Mouse (Mus musculus): ENCODE data around the gene Utrn. TPM values are rescaled to one million over a fixed set of nuclear protein-coding genes. Genes with fewer than 3 reads are reported as not detected.

Utrn gene
- total RNA-seq (2017): 63.7 and 83.5 TPM in 2 replicates

DNA sequence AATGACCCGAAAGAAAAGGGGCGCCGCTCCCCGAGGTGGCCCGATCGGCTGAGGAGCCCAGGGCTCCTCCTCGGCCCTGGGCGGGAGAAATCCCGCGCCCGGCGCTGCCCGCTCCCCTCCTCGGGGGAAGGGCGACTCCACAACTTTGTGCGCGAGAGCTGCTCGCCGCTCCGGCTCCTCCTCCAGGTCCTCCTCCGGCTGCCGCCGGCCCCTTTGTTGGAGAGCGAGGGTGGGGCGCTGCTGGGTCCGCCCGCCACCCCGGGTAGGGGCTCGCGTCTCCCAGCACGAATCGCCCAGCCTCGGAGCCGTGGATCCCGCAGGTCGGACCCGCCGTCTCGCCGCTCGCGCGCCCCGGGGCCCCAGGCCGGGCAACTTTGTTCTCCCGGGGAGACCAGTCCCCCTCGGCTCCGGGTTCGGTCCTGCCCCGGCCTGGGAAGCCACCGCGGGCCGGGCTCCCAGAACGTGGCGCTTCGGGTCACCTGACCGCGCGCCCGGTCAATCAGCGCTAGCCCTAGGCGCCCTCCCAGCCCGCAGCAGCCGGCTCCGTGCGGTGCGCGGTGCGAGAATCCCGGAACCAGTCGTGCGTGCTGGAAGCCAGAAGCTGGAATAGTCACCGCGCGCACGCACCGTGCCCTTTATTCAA lies at the start of gene Utrn:
Gene Utrn, minus strand, starts transcription at position 337 of the 643 bp plus-strand sequence.
- peak; percentile 52 to 54 for ATAC-seq (replicated peaks in 1 of 2; ENCODE audit: insufficient read depth in 1 of 2, low FRiP score in 2 of 2, low TSS enrichment in 1 of 2, low read depth in 1 of 2, poor library complexity in 2 of 2, severe bottlenecking in 2 of 2)

DNA sequence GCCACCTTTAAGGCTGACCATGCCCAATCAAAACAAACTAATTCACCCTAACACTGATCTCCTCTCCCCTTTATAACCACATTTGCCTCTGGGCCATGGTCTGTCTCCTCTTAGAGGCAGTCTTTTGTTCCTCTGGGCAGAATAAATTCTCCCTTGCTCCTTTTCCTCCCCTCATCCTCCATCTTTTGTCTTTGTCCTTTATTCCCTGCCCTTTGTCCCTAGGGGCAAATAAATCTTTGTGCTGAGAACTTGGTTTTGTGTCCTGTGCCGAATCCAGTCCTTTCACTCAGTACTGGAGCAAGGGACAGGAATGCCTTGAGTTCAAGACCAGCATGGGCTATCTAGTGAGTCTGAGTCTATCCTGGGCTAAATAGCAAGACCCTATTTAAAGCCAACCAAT lies 48.5 kb upstream of the Utrn start:
- ATAC-seq (replicated peaks in 1 of 2; ENCODE audit: insufficient read depth in 1 of 2, low FRiP score in 2 of 2, low TSS enrichment in 1 of 2, low read depth in 1 of 2, poor library complexity in 2 of 2, severe bottlenecking in 2 of 2): no peak

DNA sequence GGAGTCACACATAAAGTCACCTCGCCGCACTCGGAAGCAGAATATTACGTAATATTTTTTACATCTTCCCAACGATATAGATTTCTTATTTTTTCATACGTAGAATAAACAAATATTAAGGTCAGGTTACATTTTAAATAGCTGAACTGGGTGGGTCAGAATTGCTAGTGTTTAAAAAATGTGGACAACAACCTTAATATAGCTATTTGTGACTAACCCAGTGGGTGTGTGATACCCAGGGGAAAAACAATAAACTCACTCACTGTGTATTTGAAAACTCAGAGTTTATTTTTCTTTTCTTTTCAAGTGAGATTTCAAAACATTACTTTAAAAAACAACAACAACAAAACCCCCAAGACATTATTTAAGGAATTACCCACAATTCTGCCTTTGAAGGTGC lies 47.2 kb upstream of the Utrn start:
- no peak for ATAC-seq (replicated peaks in 1 of 2; ENCODE audit: insufficient read depth in 1 of 2, low FRiP score in 2 of 2, low TSS enrichment in 1 of 2, low read depth in 1 of 2, poor library complexity in 2 of 2, severe bottlenecking in 2 of 2)

DNA sequence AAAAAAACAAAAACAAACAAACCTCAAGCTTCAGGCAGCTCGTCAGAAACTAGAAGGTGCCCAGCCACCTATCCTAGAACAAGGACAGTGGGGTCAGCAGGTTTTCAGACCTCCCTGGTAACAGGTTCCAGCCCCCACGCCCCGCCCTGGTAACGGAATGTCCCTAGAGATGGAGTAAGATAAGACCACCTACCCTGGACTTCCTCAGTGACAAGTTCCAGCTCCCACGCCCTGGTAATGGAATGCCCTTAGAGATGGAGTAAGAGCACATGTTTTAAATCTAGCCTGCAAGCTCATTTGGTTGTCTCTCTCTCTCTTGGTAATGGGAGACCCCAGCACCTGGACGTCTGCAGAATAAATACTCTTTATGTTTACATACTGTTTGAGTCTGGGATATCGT lies 46.7 kb upstream of the Utrn start:
- ATAC-seq (replicated peaks in 1 of 2; ENCODE audit: insufficient read depth in 1 of 2, low FRiP score in 2 of 2, low TSS enrichment in 1 of 2, low read depth in 1 of 2, poor library complexity in 2 of 2, severe bottlenecking in 2 of 2): no peak

DNA sequence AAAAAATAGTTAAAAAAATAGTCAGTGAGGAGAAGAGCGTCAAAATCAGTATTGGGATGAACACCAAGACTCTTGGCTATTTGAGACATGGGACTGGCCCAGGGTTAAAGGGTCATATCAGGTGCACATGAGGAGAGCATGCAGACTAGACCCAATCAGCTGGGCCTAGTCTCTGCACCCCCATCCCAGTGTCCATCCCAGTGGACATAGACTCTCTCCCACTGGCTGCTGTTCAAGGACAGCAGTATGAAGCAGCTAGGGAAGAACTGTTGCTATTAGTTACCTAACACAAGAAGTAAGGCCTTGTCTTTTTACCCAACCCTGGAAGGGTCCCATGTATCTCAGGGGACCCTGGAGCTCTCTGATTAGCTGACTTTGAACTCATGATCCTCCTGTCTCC lies 45.0 kb upstream of the Utrn start:
- no peak for ATAC-seq (replicated peaks in 1 of 2; ENCODE audit: insufficient read depth in 1 of 2, low FRiP score in 2 of 2, low TSS enrichment in 1 of 2, low read depth in 1 of 2, poor library complexity in 2 of 2, severe bottlenecking in 2 of 2)

DNA sequence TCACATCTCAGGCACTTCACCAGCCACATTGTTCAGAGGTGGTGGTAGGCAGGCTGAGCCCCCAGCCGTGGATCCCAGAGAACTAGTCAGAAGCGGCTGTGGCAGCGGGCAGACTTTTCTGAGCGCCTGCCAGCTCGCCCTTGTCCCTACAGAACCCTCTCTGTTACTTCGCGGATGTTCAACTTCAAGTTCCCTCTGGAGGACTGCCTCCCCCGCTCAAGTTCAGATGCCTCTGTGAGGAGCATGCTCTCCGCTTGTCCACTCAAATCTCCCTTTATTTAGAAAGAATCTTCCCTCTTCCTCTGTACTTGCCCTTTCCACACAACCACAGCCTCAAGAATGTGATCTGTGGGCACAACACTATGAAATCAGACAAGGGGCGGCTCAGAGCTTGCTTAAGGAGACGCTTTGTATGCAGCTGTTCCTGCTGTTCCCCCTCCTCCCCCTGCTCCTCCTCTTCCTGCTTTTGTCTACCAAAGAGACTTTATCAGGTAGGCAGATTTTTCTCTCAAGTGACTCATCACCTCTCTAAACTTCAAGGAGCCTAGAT lies 42.9 kb upstream of the Utrn start:
- peak; percentile 17 to 53; a peak in 3 of 4 replicates for ATAC-seq (replicated peaks in 1 of 2; ENCODE audit: insufficient read depth in 1 of 2, low FRiP score in 2 of 2, low TSS enrichment in 1 of 2, low read depth in 1 of 2, poor library complexity in 2 of 2, severe bottlenecking in 2 of 2)

DNA sequence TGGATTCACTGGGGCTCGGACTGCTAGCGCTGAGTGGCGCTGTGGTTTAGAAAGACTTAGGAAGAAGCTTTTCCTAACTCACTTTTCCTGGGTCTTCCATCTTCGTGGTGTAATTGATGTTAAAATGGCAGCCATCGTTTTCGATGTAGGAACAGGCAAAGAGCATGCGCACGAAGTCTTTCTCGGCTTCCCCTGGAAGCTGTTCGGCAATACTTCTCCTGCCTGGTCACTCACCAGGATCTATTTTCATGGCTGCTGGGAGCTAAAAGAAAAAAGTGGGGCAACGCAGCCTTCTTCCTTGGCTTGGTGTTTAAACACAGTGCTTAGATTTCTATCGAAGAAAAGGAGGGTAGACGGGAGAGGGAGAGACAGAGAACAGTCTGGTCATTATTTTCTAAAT lies 42.3 kb upstream of the Utrn start:
- ATAC-seq (replicated peaks in 1 of 2; ENCODE audit: insufficient read depth in 1 of 2, low FRiP score in 2 of 2, low TSS enrichment in 1 of 2, low read depth in 1 of 2, poor library complexity in 2 of 2, severe bottlenecking in 2 of 2): no peak

DNA sequence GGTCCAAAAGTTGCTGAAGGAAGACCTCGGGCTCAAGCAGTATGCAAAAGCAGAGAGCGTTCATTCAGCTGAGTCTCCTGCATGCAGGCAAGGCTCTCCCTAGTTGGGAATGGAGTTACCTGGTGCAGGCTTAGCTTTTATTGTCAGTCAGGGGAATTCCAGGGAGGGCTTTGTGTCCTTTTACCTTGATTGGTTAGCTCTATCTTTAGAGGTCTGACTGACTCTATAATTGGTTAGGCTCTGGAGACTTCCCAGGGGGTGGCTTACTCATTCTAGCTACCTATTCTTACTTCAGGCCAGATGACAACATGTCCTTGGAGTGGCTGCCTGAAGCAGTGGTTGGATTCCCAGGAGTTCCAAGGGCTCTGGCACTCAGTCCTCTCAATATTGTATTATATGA lies 40.7 kb upstream of the Utrn start:
- ATAC-seq (replicated peaks in 1 of 2; ENCODE audit: insufficient read depth in 1 of 2, low FRiP score in 2 of 2, low TSS enrichment in 1 of 2, low read depth in 1 of 2, poor library complexity in 2 of 2, severe bottlenecking in 2 of 2): no peak

DNA sequence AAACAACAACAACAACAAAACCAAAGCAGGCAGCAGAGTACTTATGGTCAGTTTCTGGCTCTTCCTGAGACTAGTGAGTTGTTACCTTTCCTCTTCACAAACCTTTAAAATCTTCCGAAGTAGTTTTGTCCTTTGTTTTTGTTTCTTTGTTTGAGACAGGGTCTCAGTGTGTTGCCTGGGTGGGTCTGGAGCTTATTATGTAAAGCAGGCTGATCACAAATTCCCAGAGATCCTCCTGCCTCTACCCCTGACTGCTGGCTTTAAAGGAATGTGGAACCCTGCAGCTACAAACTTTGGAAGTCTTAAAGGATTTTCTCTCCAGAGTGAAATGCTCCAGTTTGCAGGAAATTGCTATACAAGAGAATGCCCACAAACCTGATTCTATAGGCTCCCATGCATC lies 40.0 kb upstream of the Utrn start:
- no peak for ATAC-seq (replicated peaks in 1 of 2; ENCODE audit: insufficient read depth in 1 of 2, low FRiP score in 2 of 2, low TSS enrichment in 1 of 2, low read depth in 1 of 2, poor library complexity in 2 of 2, severe bottlenecking in 2 of 2)

DNA sequence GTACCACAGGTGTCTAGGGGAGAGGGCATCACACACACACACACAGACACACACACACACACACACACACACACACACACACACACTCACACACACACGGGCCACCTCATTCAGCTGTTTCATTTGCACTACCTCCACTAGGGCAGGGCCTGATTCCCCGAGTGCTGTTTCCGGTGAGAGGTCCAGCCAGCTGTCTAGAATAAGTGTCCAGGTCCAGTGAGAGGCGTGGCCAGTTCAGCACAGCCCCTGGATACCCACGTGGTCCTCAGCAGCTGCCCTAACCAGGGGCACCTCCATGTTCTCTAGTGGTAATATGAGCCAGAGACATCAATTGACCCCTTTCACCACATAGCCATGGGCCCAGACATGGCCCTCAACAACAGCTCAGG lies 35.0 kb upstream of the Utrn start:
- ATAC-seq (replicated peaks in 1 of 2; ENCODE audit: insufficient read depth in 1 of 2, low FRiP score in 2 of 2, low TSS enrichment in 1 of 2, low read depth in 1 of 2, poor library complexity in 2 of 2, severe bottlenecking in 2 of 2): no peak

DNA sequence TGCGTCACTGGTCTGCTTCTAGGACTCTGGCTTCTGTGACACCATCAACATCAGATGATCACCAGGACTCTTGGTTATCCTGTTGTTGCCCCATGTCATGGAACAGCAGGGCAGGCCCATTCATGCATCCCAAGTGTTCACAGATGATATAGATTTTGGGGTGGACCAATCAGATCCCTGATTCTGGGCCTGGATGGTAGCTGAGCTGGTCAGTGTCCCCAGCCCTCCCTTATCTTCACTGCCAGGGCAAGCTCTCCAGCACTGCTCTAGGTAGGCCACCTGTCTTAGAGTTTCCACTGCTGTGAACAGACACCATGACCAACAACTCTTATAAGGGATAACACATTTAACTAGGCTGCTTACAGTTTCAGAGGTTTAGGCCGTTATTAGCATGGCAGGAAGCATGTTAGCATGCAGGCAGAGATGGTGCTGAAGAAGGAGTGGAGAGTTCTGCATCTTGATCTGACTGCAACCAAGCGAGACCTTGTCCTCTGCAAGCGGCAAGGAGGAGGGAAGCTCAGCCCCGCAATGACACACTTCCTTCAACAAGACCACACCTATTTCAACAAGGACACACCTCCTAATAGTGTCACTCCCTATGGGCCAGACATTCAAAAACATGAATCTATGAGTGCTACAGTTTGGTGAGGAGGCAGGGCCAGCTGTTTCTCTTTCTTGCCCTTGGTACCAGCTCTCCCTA lies 34.4 kb upstream of the Utrn start:
- peak; percentile 66 to 67 for ATAC-seq (replicated peaks in 1 of 2; ENCODE audit: insufficient read depth in 1 of 2, low FRiP score in 2 of 2, low TSS enrichment in 1 of 2, low read depth in 1 of 2, poor library complexity in 2 of 2, severe bottlenecking in 2 of 2)

DNA sequence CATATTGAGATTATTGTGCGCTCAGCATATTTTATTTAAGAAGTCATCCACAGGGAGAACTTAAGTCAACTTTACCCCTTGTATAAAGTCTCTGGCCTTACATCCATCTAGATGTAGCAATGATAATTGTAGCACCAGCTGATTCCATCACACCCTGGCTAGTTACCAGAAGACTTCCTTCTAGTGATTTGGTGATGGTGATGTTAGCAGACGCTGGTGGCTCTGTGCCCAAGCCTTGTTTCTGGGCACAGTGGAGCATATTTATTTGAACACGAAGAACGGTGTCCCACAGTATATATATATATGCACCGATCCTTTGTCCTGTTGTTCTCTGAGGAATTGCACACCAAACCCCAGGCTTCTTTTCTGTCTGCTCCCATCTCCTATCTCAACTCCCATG lies 30.7 kb upstream of the Utrn start:
- ATAC-seq (replicated peaks in 1 of 2; ENCODE audit: insufficient read depth in 1 of 2, low FRiP score in 2 of 2, low TSS enrichment in 1 of 2, low read depth in 1 of 2, poor library complexity in 2 of 2, severe bottlenecking in 2 of 2): no peak

DNA sequence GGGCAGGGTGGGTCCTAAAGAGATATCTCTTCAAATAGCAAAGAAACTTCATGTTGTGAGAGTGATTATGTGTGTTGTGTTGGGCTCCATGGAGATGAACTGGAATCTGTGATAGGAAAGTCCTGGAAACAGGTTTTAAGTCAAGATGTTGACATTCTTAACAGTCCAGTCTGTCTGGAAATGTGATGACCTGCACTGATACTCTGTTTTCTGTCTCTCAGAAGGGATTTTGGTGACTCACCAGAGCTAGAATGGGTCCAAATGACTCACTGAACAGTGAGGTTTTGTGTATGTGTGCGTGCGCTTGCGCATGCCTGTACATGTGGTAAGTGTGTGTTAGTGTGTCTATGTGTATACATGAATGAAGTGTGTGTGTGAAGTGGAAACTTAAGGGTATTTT lies 24.2 kb upstream of the Utrn start:
- ATAC-seq (replicated peaks in 1 of 2; ENCODE audit: insufficient read depth in 1 of 2, low FRiP score in 2 of 2, low TSS enrichment in 1 of 2, low read depth in 1 of 2, poor library complexity in 2 of 2, severe bottlenecking in 2 of 2): no peak

DNA sequence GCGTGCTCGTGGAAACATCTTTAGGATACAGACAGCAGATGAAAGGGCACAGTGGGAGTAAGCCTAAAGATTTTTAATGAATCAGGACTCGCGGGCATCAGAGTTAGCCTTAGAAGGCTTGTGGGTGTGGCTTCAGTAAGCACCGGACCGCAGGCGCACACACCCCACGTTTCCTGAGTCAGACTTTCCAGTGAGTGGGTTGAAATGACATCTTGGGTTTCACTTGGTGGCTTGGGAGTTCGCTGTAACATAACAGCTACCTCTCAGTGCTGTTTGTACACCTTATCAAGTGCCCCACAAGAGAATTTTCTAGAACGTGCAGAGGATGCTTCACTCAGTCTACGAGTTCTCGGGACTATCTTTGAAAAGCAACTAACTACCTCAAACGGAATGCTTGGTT lies 19.2 kb upstream of the Utrn start:
- peak; percentile 81 to 91 for ATAC-seq (replicated peaks in 1 of 2; ENCODE audit: insufficient read depth in 1 of 2, low FRiP score in 2 of 2, low TSS enrichment in 1 of 2, low read depth in 1 of 2, poor library complexity in 2 of 2, severe bottlenecking in 2 of 2)

DNA sequence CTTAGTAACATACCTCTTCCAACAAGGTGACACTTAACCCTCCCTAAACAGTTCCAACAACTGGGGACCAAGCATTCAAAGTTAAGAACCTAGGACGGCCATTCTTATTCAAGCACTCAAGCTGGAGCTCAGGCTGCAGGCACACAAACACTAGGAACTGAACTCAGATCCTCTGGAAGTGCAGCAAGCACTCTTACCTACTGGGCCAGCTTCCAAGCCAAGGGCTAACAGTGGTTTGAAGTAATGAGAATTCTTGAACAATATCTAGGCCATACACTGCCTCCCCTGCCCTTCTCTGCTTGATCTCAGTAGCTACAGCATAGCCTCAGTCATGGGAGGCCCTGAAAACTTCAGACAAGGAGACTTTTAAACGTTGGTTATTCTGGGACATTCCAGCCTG lies 18.6 kb upstream of the Utrn start:
- ATAC-seq (replicated peaks in 1 of 2; ENCODE audit: insufficient read depth in 1 of 2, low FRiP score in 2 of 2, low TSS enrichment in 1 of 2, low read depth in 1 of 2, poor library complexity in 2 of 2, severe bottlenecking in 2 of 2): no peak

DNA sequence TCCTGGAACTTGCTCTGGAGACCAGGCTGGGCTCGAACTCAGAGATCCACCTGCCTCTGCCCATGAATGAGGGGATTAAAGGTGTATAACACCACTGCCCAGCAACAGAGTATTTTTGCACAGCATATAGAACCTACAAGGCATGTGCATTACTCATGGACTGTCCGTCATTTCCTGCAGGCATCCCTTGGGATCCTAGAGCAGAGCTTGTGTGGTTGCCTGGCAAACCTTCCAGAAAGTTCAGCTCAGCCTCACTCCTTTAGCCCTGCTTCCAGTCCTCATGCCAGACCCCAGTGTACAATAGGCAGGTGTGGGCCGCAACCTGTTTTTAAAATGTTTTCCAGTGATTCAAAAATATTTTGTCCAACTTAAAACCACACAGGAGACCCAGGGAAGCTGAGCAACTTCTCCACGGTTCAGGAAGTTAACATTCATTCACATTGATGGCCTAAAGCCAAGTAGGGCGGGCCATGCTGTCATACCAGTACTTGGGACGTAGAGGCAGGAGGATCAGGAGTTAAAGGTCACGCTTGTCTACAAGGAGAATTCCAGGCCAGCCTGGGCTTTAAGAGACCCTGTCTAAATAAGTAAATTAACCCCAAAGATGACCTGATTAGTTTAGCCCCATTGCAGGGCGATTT lies 15.3 kb upstream of the Utrn start:
- no peak for ATAC-seq (replicated peaks in 1 of 2; ENCODE audit: insufficient read depth in 1 of 2, low FRiP score in 2 of 2, low TSS enrichment in 1 of 2, low read depth in 1 of 2, poor library complexity in 2 of 2, severe bottlenecking in 2 of 2)

DNA sequence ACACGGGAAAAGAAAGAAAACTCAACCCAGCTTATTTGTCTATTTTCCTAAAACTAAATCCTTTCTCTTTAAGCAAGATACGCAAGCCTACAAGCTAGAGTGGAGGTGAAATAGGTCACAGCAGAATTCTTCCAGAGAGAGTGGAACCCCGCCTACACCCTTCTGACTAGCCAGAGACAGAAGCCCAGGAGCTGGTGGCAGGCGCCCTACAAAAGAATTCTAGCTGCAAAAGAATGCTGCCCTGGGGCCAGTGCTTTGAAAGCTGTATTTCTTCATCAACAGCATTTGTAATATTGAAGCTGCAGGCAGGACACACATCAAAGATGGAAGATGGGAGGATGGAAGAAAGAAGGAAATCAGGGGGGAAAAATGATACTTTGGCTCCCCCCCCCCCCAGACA lies 12.7 kb upstream of the Utrn start:
- no peak for ATAC-seq (replicated peaks in 1 of 2; ENCODE audit: insufficient read depth in 1 of 2, low FRiP score in 2 of 2, low TSS enrichment in 1 of 2, low read depth in 1 of 2, poor library complexity in 2 of 2, severe bottlenecking in 2 of 2)

DNA sequence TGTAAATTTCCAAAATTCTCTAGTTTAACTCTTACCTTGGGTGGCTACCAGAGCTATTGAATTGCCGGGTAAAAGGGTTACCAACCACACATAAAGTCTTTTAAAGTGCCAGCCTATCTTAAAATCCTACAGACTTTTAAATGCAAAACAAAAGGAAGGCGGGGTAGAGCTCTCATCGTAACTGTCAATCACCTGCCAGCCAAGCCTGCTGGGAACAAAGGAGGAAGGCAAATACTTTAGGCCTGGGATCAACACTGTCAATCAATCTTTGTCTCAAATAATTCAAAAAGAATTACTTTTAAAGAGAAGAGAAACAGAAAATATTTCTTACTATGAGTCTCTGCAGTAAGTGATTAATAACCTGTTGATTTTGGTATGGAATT lies 10.1 kb upstream of the Utrn start:
- ATAC-seq (replicated peaks in 1 of 2; ENCODE audit: insufficient read depth in 1 of 2, low FRiP score in 2 of 2, low TSS enrichment in 1 of 2, low read depth in 1 of 2, poor library complexity in 2 of 2, severe bottlenecking in 2 of 2): no peak
